Mouse (Mus musculus) stomach, embryonic 14.5 days (tissue): ENCODE measurements around the gene Nectin4. TPM values are rescaled to one million over a fixed set of nuclear protein-coding genes. Genes with fewer than 3 reads are reported as not detected.

Source experiments
- ATAC-seq: fragments of 200-750 bp; cut with Nextera tagmentation; 2 replicates; pipeline ENCODE4 v1.8.0; 2017; ENCODE audit warnings: low read depth, moderate TSS enrichment; ENCODE audit not compliant: insufficient number of reproducible peaks, insufficient read depth, low FRiP score
- H3K27ac ChIP-seq: fragments of 300-500 bp; sonication (generic); 2 replicates; pipeline ENCODE4 v1.5.1; 2014; ENCODE audit warnings: mild to moderate bottlenecking, low read length, moderate library complexity, mixed read lengths
- H3K27me3 ChIP-seq: fragments of 300-500 bp; sonication (generic); 2 replicates; pipeline ENCODE4 v1.6.1; 2014; ENCODE audit warnings: low read length, control low read depth, mixed read lengths; ENCODE audit not compliant: control insufficient read depth, insufficient read depth
- H3K36me3 ChIP-seq: fragments of 300-500 bp; sonication (generic); 2 replicates; pipeline ENCODE4 v1.6.1; 2014; ENCODE audit warnings: mild to moderate bottlenecking, control low read depth, low read length, moderate library complexity, mixed read lengths; ENCODE audit not compliant: control insufficient read depth, insufficient read depth
- H3K4me1 ChIP-seq: fragments of 300-500 bp; sonication (generic); 2 replicates; pipeline ENCODE4 v1.6.1; 2014; ENCODE audit warnings: low read length, control low read depth, mixed read lengths; ENCODE audit not compliant: control insufficient read depth, insufficient read depth
- H3K4me2 ChIP-seq: fragments of 300-500 bp; sonication (generic); replicated peaks from 2 replicates; pipeline ENCODE4 v1.6.1; 2014; ENCODE audit warnings: low read depth, low read length, control low read depth
- H3K4me3 ChIP-seq: fragments of 300-500 bp; sonication (generic); 2 replicates; pipeline ENCODE4 v1.5.1; 2014; ENCODE audit warnings: low read depth, low read length, control low read depth
- H3K9ac ChIP-seq: fragments of 300-500 bp; sonication (generic); replicated peaks from 2 replicates; pipeline ENCODE4 v1.6.1; 2014; ENCODE audit warnings: low read depth, mild to moderate bottlenecking, control low read depth, low read length, moderate library complexity, mixed read lengths
- H3K9me3 ChIP-seq: fragments of 300-500 bp; sonication (generic); 2 replicates; pipeline ENCODE4 v1.6.1; 2016; ENCODE audit warnings: low read depth, low read length, control low read depth; ENCODE audit not compliant: control insufficient read depth
- WGBS: fragments of 180-500 bp; shearing (Covaris S2); extraction: QIAGEN DNeasy Blood & Tissue Kit; methylation state at CpG from one replicate; pipeline ENCODE4 v1.1.7; 2014; 5-methylcytosine and 5-hydroxymethylcytosine counted together
- polyA plus RNA-seq: library from polyadenylated mRNA; unstranded; fragments of >200 nt; fragmentation: Nextera tagmentation; extraction: Ambion mirVana; gene quantifications from 2 replicates; pipeline ENCODE4 v1.2.1, GENCODE M21; 2014

The Nectin4 gene
- polyA plus RNA-seq, 1 experiment from 2014 or later = 13.7 TPM

DNA sequence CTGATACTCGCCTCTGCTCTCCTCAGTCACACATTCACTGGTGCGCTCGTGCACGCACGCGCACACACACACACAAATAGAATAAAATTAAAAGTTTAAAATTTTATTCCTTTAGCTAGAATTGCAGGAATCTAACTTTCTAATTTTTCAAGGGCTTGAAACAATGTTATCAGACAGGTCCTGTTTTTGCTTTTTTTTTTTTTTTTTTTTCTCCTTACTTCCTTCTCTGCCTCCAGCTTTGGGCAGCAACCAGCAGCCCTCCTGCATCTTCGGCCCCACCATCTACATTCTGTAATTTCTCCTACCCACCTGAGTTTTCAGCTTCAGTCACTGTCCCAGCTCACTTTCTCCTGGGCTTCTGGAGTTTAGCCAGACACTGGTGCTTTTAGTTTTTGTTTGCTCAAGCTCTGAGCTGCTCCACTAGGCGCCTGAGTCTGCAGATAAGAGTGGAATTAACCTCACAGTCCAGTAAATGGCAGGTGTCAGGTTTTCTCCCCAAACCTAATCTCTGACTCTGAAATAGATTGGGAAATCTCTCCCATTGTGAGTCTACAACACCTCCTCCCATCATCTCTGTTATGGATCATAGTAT is 52.7 kb downstream of the Nectin4 start:
- 0 out of 2 replicates have a peak, but pooled peaks cover 4% of the 10 kb centered on the region for H3K4me1 ChIP-seq
- H3K27ac ChIP-seq = no peak overlapping the region
- peaks cover 19% of the 10 kb centered on the region for H3K36me3 ChIP-seq
- no peaks in the 10 kb centered on the region for H3K9me3 ChIP-seq
- H3K9ac ChIP-seq = no peak overlapping the region
- no peak overlapping the region for H3K4me2 ChIP-seq
- no peaks in the 10 kb centered on the region for H3K27me3 ChIP-seq
- no peak for ATAC-seq
- H3K4me3 ChIP-seq = no peak overlapping the region
- WGBS = 74% methylated on average over 8 of the region's 8 CpGs

DNA sequence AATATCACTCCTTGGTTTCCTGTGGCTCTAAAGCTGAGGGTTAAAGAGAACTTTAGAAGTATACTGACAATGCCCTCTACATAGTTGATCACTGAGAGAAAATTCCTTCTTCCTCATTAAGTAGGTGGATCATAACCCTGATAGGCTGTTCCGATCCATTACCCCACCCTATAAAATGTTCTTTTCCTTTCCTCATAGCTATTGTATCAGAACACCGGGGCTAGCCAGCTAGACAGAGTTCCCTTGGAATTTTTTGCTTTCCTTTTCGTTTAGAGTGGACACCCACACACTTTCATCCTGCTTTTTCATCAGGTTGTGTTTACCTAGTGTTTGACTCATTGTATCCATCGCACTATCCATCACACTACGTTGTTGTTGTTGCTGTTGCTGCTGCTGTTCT is 54.7 kb downstream of the Nectin4 start:
- Histone ChIP-seq H3K4me1 (0 out of 2 replicates have a peak, but pooled peaks cover 4% of the 10 kb centered on the region), H3K9me3 (no peaks in the 10 kb centered on the region), H3K4me2 (no peak overlapping the region), H3K27me3 (no peaks in the 10 kb centered on the region), H3K27ac (no peak overlapping the region), H3K36me3 (peaks cover 4% of the 10 kb centered on the region), H3K9ac (no peak overlapping the region), H3K4me3 (no peak overlapping the region)
- ATAC-seq = no peak
- WGBS = 44% methylated on average over 5 of the region's 5 CpGs

- WGBS = 38% methylated on average over 4 of the region's 4 CpGs
- Histone ChIP-seq H3K9me3 (no peaks in the 10 kb centered on the region), H3K27ac (no peak overlapping the region), H3K4me2 (no peak overlapping the region), H3K36me3 (peaks cover 4% of the 10 kb centered on the region), H3K4me1 (0 out of 2 replicates have a peak, but pooled peaks cover 4% of the 10 kb centered on the region), H3K27me3 (no peaks in the 10 kb centered on the region), H3K9ac (no peak overlapping the region), H3K4me3 (no peak overlapping the region)
- ATAC-seq = no peak
These were observed 55.2 kb downstream of the Nectin4 start for GRCm38 (mm10) chr1:171425126-171425525.

DNA sequence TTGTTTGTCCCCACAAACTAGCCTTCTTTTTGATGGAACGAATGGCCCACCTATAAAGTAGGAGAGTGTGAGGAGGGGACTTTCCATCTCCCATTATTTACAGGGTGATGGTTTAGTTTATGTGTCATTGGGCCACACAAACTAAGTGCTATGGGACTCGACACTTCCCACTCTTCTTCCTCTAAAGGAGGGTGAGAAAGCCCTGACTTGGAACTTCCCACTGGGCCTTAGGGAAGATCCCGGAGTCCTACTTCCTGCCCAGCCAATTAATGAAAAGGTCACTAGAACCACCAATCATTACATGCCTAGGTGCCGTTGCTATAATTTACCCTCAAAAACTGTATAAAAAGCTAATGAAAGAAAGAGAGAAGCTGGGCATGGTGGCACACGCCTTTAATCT is 62.3 kb downstream of the Nectin4 start:
- Histone ChIP-seq H3K27ac (no peak overlapping the region), H3K4me3 (no peak overlapping the region), H3K9me3 (no peaks in the 10 kb centered on the region), H3K27me3 (no peaks in the 10 kb centered on the region), H3K4me2 (no peak overlapping the region), H3K4me1 (no peaks in the 10 kb centered on the region), H3K36me3 (no peaks in the 10 kb centered on the region), H3K9ac (no peak overlapping the region)
- ATAC-seq = no peak
- 81% methylated on average over 5 of the region's 5 CpGs for WGBS

GRCm38 (mm10) chr1:171435288-171435814 is 65.5 kb downstream of the Nectin4 start:
- no peaks in the 10 kb centered on the region for H3K36me3 ChIP-seq
- no peaks in the 10 kb centered on the region for H3K9me3 ChIP-seq
- peaks cover 11% of the 10 kb centered on the region; the same call in 1 of the 2 replicates for H3K4me1 ChIP-seq
- H3K27ac ChIP-seq = no peak overlapping the region
- WGBS = 22% methylated on average over 7 of the region's 7 CpGs
- ATAC-seq = no peak
- no peak overlapping the region for H3K4me2 ChIP-seq
- H3K9ac ChIP-seq = no peak overlapping the region
- no peaks in the 10 kb centered on the region for H3K27me3 ChIP-seq
- H3K4me3 ChIP-seq = no peak overlapping the region

DNA sequence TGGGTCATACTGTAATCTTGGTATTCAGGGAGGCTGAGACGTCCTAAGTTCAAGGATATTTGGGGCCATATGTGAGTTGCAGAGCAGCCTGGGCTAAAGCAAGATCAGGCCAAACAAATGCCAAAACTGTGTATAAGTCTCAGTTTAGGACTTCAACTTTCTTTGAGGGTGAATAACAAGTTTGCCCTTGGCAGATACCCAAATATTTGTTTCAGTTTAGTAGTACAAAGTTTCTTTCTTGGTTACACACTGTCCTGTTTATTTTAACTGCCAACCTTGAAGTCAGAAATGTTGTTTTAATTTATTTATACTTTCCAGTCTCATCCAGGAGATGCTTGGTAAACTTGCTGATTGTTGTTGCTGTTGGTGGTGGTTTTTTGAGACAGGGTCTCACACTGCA is 66.1 kb downstream of the Nectin4 start:
- 36% methylated on average over 1 of the region's 1 CpGs for WGBS
- H3K4me2 ChIP-seq = no peak overlapping the region
- H3K27me3 ChIP-seq = no peaks in the 10 kb centered on the region
- no peaks in the 10 kb centered on the region for H3K9me3 ChIP-seq
- no peaks in the 10 kb centered on the region for H3K36me3 ChIP-seq
- no peak overlapping the region for H3K4me3 ChIP-seq
- H3K27ac ChIP-seq = no peak overlapping the region
- ATAC-seq = no peak
- peaks cover 18% of the 10 kb centered on the region for H3K4me1 ChIP-seq
- no peak overlapping the region for H3K9ac ChIP-seq

- H3K4me1 ChIP-seq = peaks cover 20% of the 10 kb centered on the region
- H3K27ac ChIP-seq = peak within 1 kb of the TSS; percentile 64
- no peaks in the 10 kb centered on the region for H3K36me3 ChIP-seq
- H3K9ac ChIP-seq = peak within 1 kb of the TSS; percentile 58
- ATAC-seq = peak; percentile 77
- peak within 1 kb of the TSS; percentile 53 for H3K4me2 ChIP-seq
- no peaks in the 10 kb centered on the region for H3K27me3 ChIP-seq
- peak within 1 kb of the TSS; percentile 47 for H3K4me3 ChIP-seq
- WGBS = 1% methylated on average over 46 of the region's 46 CpGs
- H3K9me3 ChIP-seq = no peaks in the 10 kb centered on the region
These were observed 67.5 kb downstream of the Nectin4 start, which contains the start of gene F11r for GRCm38 (mm10) chr1:171437264-171438013. TSS of gene F11r (plus strand) at chr1:171437535.
